Mouse (Mus musculus): Measurements from ENCODE around the gene Cd72. TPM values are rescaled to one million over a fixed set of nuclear protein-coding genes. Genes with fewer than 3 reads are reported as not detected.

Cd72 gene
- 1.0 and 1.8 TPM in 2 replicates for polyA plus RNA-seq (2012; rRNA removed)

GRCm38 (mm10) chr4:43454041-43454836, at the start of gene Cd72:
Cd72 (minus strand) TSS chr4:43454628.
- no peak within 1 kb of the TSS for H3K27ac ChIP-seq (ENCODE audit: insufficient read depth, low read length)
- no peak for TF ChIP-seq POLR2A (IDR thresholded peaks at IDR 0.05; ENCODE audit: extremely low read depth, insufficient read depth, low read length)
- no peak for TF ChIP-seq CTCF (IDR thresholded peaks at IDR 0.05; ENCODE audit: extremely low read depth, insufficient read depth, low read length)
- H3K4me1 ChIP-seq (ENCODE audit: control insufficient read depth, insufficient read depth, low read length) = no peaks in the 10 kb centered on the region
- no peak within 1 kb of the TSS for H3K4me3 ChIP-seq (ENCODE audit: insufficient read depth, low read length)

- no peak for TF ChIP-seq CTCF (IDR thresholded peaks at IDR 0.05; ENCODE audit: extremely low read depth, insufficient read depth, low read length)
- no peak for TF ChIP-seq POLR2A (IDR thresholded peaks at IDR 0.05; ENCODE audit: extremely low read depth, insufficient read depth, low read length)
- Histone ChIP-seq H3K4me1 (ENCODE audit: control insufficient read depth, insufficient read depth, low read length) (no peaks in the 10 kb centered on the region), H3K27ac (ENCODE audit: insufficient read depth, low read length) (no peak overlapping the region), H3K4me3 (ENCODE audit: insufficient read depth, low read length) (no peak overlapping the region)
These were observed 49.1 kb upstream of the Cd72 start for GRCm38 (mm10) chr4:43503506-43503905.

GRCm38 (mm10) chr4:43503041-43503440, 48.6 kb upstream of the Cd72 start:
- Histone ChIP-seq H3K4me1 (ENCODE audit: control insufficient read depth, insufficient read depth, low read length) (no peaks in the 10 kb centered on the region), H3K4me3 (ENCODE audit: insufficient read depth, low read length) (no peak overlapping the region), H3K27ac (ENCODE audit: insufficient read depth, low read length) (no peak overlapping the region)
- TF ChIP-seq CTCF (IDR thresholded peaks at IDR 0.05; ENCODE audit: extremely low read depth, insufficient read depth, low read length) (no peak), POLR2A (IDR thresholded peaks at IDR 0.05; ENCODE audit: extremely low read depth, insufficient read depth, low read length) (no peak)

GRCm38 (mm10) chr4:43499407-43500333, 45.2 kb upstream of the Cd72 start, which contains the start of gene Arhgef39:
Arhgef39 (minus strand) TSS chr4:43499695.
- 0 out of 2 replicates have a peak, but pooled peaks have one; percentile 49 for TF ChIP-seq POLR2A (IDR thresholded peaks at IDR 0.05; ENCODE audit: extremely low read depth, insufficient read depth, low read length)
- TF ChIP-seq CTCF (IDR thresholded peaks at IDR 0.05; ENCODE audit: extremely low read depth, insufficient read depth, low read length) = no peak
- Histone ChIP-seq H3K27ac (ENCODE audit: insufficient read depth, low read length) (no peak within 1 kb of the TSS), H3K4me1 (ENCODE audit: control insufficient read depth, insufficient read depth, low read length) (no peaks in the 10 kb centered on the region), H3K4me3 (ENCODE audit: insufficient read depth, low read length) (peak within 1 kb of the TSS; percentile 42)

GRCm38 (mm10) chr4:43498983-43499382, 44.6 kb upstream of the Cd72 start:
- no peak for TF ChIP-seq POLR2A (IDR thresholded peaks at IDR 0.05; ENCODE audit: extremely low read depth, insufficient read depth, low read length)
- 0 out of 2 replicates have a peak, but pooled peaks have one; percentile 4 for TF ChIP-seq CTCF (IDR thresholded peaks at IDR 0.05; ENCODE audit: extremely low read depth, insufficient read depth, low read length)

DNA sequence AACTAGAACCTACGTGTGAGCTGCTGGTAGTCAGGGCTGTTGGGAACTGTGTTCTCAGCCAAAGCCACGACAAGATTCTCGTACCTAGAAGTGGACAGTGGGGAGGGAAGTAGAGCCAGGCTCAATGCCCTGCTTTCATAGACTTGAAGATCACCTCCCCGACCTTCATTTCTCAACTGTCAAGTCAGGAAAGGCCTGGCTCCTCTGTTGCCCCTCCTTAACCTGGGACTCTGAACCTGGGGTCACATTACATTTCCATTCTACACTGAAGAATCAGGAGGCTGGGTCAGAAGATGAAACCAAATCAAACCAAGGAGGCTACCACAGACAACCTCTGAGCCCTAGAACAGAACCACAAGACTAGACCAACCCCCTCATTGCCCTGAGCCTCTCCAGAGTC, 43.5 kb upstream of the Cd72 start:
- H3K27ac ChIP-seq (ENCODE audit: insufficient read depth, low read length) = no peak overlapping the region
- no peak overlapping the region for H3K4me3 ChIP-seq (ENCODE audit: insufficient read depth, low read length)
- TF ChIP-seq POLR2A (IDR thresholded peaks at IDR 0.05; ENCODE audit: extremely low read depth, insufficient read depth, low read length) (no peak), CTCF (IDR thresholded peaks at IDR 0.05; ENCODE audit: extremely low read depth, insufficient read depth, low read length) (no peak)
- H3K4me1 ChIP-seq (ENCODE audit: control insufficient read depth, insufficient read depth, low read length) = no peaks in the 10 kb centered on the region

More at GRCm38 (mm10) chr4:43498983-43499382, 44.6 kb upstream of the Cd72 start:
- H3K27ac ChIP-seq (ENCODE audit: insufficient read depth, low read length) = no peak overlapping the region
- no peaks in the 10 kb centered on the region for H3K4me1 ChIP-seq (ENCODE audit: control insufficient read depth, insufficient read depth, low read length)
- peak overlapping the region; percentile 42; the same call in 1 of the 2 replicates for H3K4me3 ChIP-seq (ENCODE audit: insufficient read depth, low read length)

GRCm38 (mm10) chr4:43497405-43497804, 43.0 kb upstream of the Cd72 start:
- TF ChIP-seq CTCF (IDR thresholded peaks at IDR 0.05; ENCODE audit: extremely low read depth, insufficient read depth, low read length) (no peak), POLR2A (IDR thresholded peaks at IDR 0.05; ENCODE audit: extremely low read depth, insufficient read depth, low read length) (no peak)
- H3K4me3 ChIP-seq (ENCODE audit: insufficient read depth, low read length) = no peak overlapping the region
- no peaks in the 10 kb centered on the region for H3K4me1 ChIP-seq (ENCODE audit: control insufficient read depth, insufficient read depth, low read length)
- no peak overlapping the region for H3K27ac ChIP-seq (ENCODE audit: insufficient read depth, low read length)

DNA sequence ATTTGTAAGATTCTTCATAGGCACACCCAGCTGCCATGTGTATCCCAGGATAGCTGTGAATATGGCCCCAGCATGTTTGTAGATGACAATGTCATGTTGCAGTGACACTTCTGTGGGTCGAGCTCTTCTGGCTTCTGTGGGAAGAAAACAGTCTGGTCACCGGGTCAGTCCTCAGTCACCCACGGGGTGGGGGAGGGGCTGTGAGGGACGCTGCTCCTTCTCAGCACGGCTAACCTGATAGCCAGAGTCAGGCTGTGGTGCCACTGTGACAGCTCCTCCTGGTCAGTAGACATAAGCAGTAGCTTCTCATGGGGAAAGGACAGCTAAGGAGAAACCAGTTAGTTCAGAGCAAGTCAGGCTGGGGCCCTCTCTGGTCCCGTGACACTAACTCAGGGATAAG, 42.2 kb upstream of the Cd72 start:
- Histone ChIP-seq H3K4me3 (ENCODE audit: insufficient read depth, low read length) (no peak overlapping the region), H3K27ac (ENCODE audit: insufficient read depth, low read length) (no peak overlapping the region)

GRCm38 (mm10) chr4:43493846-43494240, 39.4 kb upstream of the Cd72 start:
- Histone ChIP-seq H3K27ac (ENCODE audit: insufficient read depth, low read length) (no peak overlapping the region), H3K4me1 (ENCODE audit: control insufficient read depth, insufficient read depth, low read length) (no peaks in the 10 kb centered on the region), H3K4me3 (ENCODE audit: insufficient read depth, low read length) (peak overlapping the region; percentile 80)
- no peak for TF ChIP-seq POLR2A (IDR thresholded peaks at IDR 0.05; ENCODE audit: extremely low read depth, insufficient read depth, low read length)
- no peak for TF ChIP-seq CTCF (IDR thresholded peaks at IDR 0.05; ENCODE audit: extremely low read depth, insufficient read depth, low read length)

More for the DNA sequence above, 42.2 kb upstream of the Cd72 start:
- TF ChIP-seq CTCF (IDR thresholded peaks at IDR 0.05; ENCODE audit: extremely low read depth, insufficient read depth, low read length) = no peak
- H3K4me1 ChIP-seq (ENCODE audit: control insufficient read depth, insufficient read depth, low read length) = no peaks in the 10 kb centered on the region
